Mouse (Mus musculus): ENCODE measurements around the gene Parvb.

DNA sequence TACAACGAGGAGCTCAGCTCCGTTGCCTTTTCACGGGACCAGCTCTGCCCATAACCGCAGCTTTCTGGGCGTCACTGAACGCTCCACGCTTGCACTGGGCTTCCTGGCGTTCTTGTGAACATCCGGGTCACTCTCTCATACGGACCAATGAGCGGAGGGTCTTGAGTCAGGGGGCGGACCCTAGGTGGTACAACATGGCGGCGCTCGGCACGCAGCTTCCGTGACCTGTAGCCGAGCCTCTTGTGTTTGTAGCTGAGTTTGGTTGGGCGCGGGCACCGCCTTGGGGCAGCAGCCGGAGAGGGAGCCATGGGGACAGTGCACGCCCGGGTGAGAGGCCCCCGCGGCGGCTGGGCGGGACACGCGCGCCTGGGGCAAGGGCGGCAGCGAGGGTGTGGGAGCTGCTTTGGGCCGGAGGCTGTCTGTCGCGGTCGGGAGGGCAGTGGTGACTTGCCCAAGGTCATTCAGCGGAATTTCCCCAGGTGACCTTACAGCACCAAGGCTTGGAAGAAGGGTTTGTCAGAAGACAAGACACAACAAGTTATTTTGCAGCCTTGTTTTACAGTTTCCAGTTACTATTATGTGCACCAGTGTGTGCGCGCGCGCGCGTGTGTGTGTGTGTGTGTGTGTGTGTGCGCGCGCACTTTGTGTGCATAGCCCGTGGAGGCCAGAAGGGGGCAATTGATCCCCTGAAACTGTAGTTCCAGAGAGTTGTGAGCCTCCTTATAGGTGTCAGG, 39.6 kb upstream of the Parvb start, which contains the start of gene Samm50:
- TF ChIP-seq CTCF (conservative IDR thresholded peaks at IDR 0.05; ENCODE audit: low read length) (peak; percentile 29), POU5F1 (IDR thresholded peaks at IDR 0.05; ENCODE audit: borderline replicate concordance, low read length) (no peak)
